Mouse (Mus musculus) midbrain, embryonic 10.5 days (tissue): Measurements from ENCODE around the gene Erich6. TPM values are rescaled to one million over a fixed set of nuclear protein-coding genes. Genes with fewer than 3 reads are reported as not detected.

Experiments
- DNase-seq: peaks from one replicate; pipeline ENCODE4 v3.0.0-alpha.2; 2017; ENCODE audit warnings: low spot score
- H3K27ac ChIP-seq: fragments of 300-500 bp; sonication (generic); replicated peaks from 2 replicates; pipeline ENCODE4 v1.5.1; 2016; ENCODE audit warnings: mild to moderate bottlenecking
- H3K27me3 ChIP-seq: fragments of 300-500 bp; sonication (generic); 2 replicates; pipeline ENCODE4 v1.6.1; 2016; ENCODE audit warnings: low read depth, mild to moderate bottlenecking; ENCODE audit not compliant: poor library complexity, severe bottlenecking
- H3K36me3 ChIP-seq: fragments of 300-500 bp; sonication (generic); 2 replicates; pipeline ENCODE4 v1.6.1; 2016; ENCODE audit warnings: mild to moderate bottlenecking, moderate library complexity
- H3K4me1 ChIP-seq: fragments of 300-500 bp; sonication (generic); 2 replicates; pipeline ENCODE4 v1.6.1; 2016
- H3K4me3 ChIP-seq: fragments of 300-500 bp; sonication (generic); 2 replicates; pipeline ENCODE4 v1.5.1; 2016; ENCODE audit warnings: mild to moderate bottlenecking, moderate library complexity
- H3K9me3 ChIP-seq: fragments of 300-500 bp; sonication (generic); replicated peaks from 2 replicates; pipeline ENCODE4 v1.6.1; 2016; ENCODE audit warnings: mild to moderate bottlenecking
- WGBS: fragments of 180-500 bp; shearing (Covaris S2); methylation state at CpG from one replicate; pipeline ENCODE4 v1.1.7; 2016; 5-methylcytosine and 5-hydroxymethylcytosine counted together
- polyA plus RNA-seq: library from polyadenylated mRNA; unstranded; fragments of >200 nt; fragmentation: Nextera tagmentation; extraction: Ambion mirVana; gene quantifications from 2 replicates; pipeline ENCODE4 v1.2.1, GENCODE M21; 2016

The Erich6 gene
- polyA plus RNA-seq, result 0.05 TPM in 1 of 2 replicates, not detected in the other

DNA sequence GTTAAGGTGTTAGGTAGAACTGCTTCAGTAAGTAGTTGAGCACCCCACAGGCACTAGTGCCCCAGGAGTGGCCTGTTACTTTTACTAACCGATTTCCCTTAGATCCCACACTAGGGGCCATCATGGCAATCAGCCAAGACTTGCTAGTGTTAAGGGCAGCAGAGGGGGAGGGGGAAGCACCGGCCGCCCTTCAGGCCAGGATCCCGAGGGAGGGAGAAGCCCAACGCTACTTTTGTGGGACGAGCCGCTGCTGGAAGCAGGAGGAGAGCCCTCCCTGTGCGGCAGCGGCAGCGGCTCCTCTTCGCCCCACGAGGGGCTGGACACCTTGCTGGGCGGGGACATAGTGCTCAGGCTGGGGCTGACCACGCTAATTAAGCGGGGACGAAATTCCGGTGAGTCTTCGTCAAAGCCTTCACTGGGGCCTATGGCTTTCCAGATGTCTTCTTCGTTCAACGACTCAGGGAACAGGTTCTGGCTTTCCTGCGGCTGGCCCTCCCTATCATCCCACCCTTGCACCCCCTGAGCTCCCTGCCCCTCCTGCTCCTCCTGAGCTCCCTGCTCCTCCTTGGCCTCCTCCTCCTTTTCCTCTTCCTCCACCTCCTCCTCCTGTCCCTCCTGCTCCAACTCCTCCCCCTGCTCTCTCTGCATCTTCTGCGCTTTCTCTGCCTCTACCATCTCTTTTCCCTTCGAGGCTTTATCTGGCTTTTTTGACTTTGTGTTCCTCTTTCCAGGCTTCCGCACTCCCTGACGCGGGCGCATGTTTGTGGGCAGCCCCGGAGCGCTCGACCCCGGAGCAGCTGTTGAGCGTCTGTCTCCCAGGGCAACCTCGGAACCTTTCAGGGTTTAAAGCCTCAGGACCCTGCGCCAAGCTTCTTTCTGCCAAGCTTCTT lies at the start of gene Erich6:
TSS of gene Erich6 (minus strand) at position 802 of the 890 bp plus-strand sequence.
- Histone ChIP-seq H3K27ac (peak within 1 kb of the TSS; percentile 84), H3K4me3 (peak within 1 kb of the TSS; percentile 69), H3K36me3 (no peaks in the 10 kb centered on the region), H3K27me3 (peaks cover 7% of the 10 kb centered on the region), H3K4me1 (peaks cover 18% of the 10 kb centered on the region), H3K9me3 (no peaks in the 10 kb centered on the region; the same call in 1 of the 2 replicates)
- peak; percentile 78 for DNase-seq
- under 1% methylated on average over 34 of the region's 34 CpGs for WGBS

DNA sequence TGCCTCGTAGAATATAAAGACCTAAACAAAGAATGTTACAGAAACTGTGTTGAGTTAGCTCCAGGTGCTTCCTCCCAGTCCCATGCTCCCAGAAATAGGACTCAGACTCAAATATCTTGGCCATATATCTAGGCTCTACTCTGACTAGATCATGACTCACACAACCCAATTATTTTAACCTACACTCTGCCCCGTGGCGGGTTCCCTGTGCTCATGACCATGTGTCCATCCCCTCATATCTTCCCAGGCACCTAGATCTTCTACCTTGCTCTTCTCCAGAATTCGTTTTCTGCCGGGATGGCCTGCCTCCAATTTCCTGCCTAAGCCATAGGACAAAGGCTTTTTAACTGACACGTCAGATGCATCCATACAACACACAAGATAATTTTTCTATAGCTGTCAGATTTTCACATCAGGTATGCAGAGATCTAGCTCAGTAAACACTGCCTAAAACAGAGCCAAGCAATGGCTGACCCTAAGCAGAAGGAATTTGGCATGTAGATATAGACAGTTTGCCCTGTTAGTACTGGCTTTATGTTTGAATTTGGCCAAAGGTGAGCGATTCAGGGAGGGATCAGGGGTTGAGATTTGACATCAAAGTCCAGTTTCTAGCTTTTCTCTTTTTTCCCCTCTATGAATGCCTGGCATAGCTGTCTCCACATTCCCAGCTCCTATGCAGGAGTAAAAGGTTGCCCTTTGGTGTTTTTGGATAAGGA lies 49.4 kb upstream of the Erich6 start:
- H3K4me1 ChIP-seq, result peaks cover 15% of the 10 kb centered on the region
- 84% methylated on average over 7 of the region's 7 CpGs for WGBS
- peaks cover 24% of the 10 kb centered on the region for H3K27me3 ChIP-seq

DNA sequence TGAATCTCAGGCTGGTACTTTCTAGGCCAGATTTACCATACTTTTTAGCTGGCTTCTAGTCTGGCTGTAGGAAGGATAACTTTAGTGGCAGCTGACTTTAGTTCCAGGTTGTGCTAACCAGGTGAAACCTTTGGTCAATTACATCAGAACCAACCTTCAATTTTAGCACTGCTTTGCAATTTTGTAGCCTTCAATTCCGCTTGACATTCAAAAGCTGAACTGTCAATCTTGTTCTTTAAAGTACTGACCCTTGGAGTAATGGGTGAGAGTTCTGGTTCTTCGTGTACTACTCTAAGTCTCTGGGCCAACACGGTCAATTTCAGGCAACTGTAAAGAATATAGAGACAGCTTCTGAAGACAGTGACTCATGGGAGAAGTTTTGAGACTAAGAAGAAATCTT lies 48.4 kb upstream of the Erich6 start:
- H3K4me1 ChIP-seq, result peaks cover 5% of the 10 kb centered on the region
- H3K27me3 ChIP-seq, result peaks cover 21% of the 10 kb centered on the region
- no peak for DNase-seq
- H3K9me3 ChIP-seq, result no peaks in the 10 kb centered on the region
- no peak overlapping the region for H3K27ac ChIP-seq
- H3K4me3 ChIP-seq, result no peak overlapping the region
- no peaks in the 10 kb centered on the region for H3K36me3 ChIP-seq
- WGBS, result 88% methylated on average over 3 of the region's 3 CpGs

More for the DNA sequence above, 49.4 kb upstream of the Erich6 start:
- Histone ChIP-seq H3K4me3 (no peak overlapping the region), H3K27ac (no peak overlapping the region), H3K36me3 (no peaks in the 10 kb centered on the region), H3K9me3 (no peaks in the 10 kb centered on the region)
- DNase-seq, result no peak

DNA sequence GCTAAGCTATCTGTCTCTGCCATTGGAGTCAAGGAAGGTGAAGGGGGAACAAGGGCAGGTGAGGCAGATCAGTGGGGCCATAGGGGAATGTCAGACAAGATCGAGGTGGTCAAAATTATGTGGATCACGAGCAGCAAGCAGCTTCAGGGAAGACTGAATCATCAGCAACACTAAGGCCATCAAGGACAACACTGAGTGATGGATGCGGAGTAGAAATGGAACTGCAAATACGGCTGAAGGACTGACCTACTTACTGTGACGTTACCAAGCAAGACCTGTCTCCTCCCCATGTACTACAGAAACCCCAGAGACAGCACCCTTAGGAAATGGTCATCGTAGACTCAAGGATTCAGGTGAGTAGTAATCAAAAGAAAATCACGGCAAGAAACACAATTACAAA lies 46.3 kb upstream of the Erich6 start:
- WGBS, result 90% methylated on average over 7 of the region's 7 CpGs
- peaks cover 19% of the 10 kb centered on the region for H3K4me1 ChIP-seq
- no peaks in the 10 kb centered on the region for H3K36me3 ChIP-seq
- no peak for DNase-seq
- no peak overlapping the region for H3K27ac ChIP-seq
- 0 out of 2 replicates have a peak, but pooled peaks cover under 1% of the 10 kb centered on the region for H3K27me3 ChIP-seq
- no peak overlapping the region for H3K4me3 ChIP-seq
- no peaks in the 10 kb centered on the region for H3K9me3 ChIP-seq

DNA sequence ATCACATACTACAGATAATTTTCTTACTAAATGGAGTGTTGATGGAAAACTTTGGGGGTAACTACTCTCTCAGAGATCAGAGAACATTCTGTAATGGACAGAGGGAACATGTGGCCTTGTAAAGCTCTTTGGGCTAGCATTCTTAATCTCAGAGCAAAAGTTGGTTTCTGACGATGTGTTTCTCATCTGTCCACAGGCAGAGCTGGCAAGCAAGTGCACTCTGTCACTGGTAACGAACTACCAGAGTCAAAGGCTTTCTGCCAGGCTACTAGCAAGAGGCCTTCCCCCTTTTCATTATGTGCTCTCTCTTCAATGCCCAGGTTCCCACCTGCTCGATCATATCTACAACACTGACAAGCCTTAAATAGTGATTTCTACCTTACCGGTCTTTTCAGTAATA lies 45.3 kb upstream of the Erich6 start:
- Histone ChIP-seq H3K27ac (no peak overlapping the region), H3K27me3 (no peaks in the 10 kb centered on the region), H3K36me3 (no peaks in the 10 kb centered on the region), H3K4me3 (no peak overlapping the region), H3K4me1 (peaks cover 27% of the 10 kb centered on the region), H3K9me3 (no peaks in the 10 kb centered on the region)
- DNase-seq, result no peak
- WGBS, result 87% methylated on average over 4 of the region's 4 CpGs

DNA sequence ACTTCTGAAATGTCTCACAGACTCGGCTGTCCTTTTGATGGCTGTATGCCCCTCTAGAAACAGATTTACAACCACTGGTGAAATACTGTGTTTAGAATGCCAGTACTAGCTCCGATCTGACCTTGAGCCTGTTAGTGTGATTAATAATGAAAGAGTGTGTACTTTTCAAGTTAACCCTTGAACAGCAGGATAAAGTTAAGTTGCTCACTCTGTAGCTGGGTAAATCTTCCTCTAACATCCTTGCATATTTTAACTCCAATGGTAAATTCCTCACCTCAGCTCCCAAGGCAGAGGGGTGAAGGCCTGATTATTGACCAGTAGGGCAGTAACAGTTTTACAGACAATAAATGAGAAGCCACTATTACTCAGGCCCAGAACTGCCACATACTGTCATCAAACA lies 44.8 kb upstream of the Erich6 start:
- Histone ChIP-seq H3K36me3 (no peaks in the 10 kb centered on the region), H3K27ac (no peak overlapping the region)
- WGBS, result 75% methylated on average over 2 of the region's 2 CpGs

DNA sequence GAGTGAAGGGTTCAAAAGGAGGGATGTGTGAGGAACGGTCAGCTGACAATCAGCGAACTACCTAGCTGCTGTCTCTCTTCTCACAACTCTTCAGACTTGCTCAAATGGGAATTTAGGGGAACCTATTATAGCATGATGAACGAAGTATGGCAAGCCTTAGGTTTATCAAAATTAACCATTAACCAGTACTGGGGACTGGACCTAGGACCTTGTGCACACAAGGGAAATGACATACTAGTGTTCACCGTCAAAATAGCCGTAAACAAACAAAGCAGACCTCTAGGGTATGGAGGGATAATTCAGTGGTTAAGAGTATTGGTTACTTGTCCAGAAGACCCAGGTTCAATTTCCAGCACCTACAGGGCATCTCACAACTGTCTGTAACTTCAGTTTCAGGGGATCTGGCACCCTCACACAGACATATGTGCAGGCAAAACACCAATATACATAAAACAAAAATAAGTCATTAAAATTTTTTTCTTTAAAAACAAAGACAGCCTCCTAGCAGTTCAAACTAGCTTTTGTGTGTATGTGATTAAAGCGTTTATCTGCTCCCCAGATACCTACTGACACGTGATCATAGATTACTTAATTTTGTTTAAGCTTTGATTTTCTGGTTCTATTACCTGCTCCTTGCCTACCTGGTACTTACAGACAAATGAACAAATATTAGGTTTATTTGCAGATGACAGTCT lies 44.1 kb upstream of the Erich6 start:
- DNase-seq, result no peak
- H3K27ac ChIP-seq, result no peak overlapping the region
- no peaks in the 10 kb centered on the region for H3K9me3 ChIP-seq
- 90% methylated on average over 7 of the region's 7 CpGs for WGBS
- H3K27me3 ChIP-seq, result no peaks in the 10 kb centered on the region
- peaks cover 33% of the 10 kb centered on the region for H3K4me1 ChIP-seq
- no peaks in the 10 kb centered on the region for H3K36me3 ChIP-seq
- no peak overlapping the region for H3K4me3 ChIP-seq

More for the DNA sequence above, 44.8 kb upstream of the Erich6 start:
- H3K9me3 ChIP-seq, result no peaks in the 10 kb centered on the region
- H3K4me3 ChIP-seq, result no peak overlapping the region
- DNase-seq, result no peak
- H3K4me1 ChIP-seq, result peaks cover 32% of the 10 kb centered on the region
- H3K27me3 ChIP-seq, result no peaks in the 10 kb centered on the region

DNA sequence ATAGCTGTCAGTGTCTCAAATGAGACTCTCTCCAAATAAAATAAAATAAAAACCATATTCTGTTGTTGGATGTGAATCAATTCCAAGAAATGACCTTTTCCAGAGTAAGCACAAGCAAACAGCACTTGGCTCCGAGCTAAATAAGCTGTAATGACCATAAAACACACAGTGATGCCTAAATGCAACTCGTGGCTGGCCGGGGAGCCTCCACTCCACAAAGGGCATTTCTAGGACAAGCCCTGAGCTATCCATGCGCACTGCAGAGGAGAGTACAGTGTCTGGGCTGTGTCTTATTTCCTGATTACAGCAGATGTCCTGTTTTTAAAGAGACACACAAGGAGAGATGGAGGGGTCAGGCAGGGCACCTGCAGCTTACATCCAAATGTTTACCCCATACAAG lies 43.0 kb upstream of the Erich6 start:
- H3K27me3 ChIP-seq, result no peaks in the 10 kb centered on the region
- H3K9me3 ChIP-seq, result no peaks in the 10 kb centered on the region
- no peak overlapping the region for H3K27ac ChIP-seq
- H3K4me1 ChIP-seq, result peaks cover 33% of the 10 kb centered on the region
- no peak overlapping the region for H3K4me3 ChIP-seq
- DNase-seq, result no peak
- 0 out of 2 replicates have a peak, but pooled peaks cover 7% of the 10 kb centered on the region for H3K36me3 ChIP-seq
- 74% methylated on average over 4 of the region's 4 CpGs for WGBS

DNA sequence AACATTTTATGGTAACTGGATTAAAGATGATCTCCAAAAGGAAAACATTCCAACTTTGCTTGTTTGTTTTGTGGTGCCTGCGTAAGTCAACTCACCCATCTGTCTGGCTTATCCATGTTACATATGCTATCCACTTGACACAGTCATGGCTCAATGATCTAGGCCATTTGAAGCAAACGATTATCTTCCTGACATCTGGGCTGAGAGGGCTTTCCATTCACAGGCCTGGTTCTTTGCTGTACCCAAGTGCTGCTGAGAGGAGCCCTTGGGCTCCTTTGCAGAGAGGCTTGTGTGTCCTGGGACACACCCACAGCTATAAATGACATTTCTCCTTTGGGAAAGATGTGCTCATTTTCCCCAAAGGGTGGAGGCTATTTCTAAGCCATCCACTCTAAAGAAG lies 41.9 kb upstream of the Erich6 start:
- H3K27ac ChIP-seq, result no peak overlapping the region
- no peak overlapping the region for H3K4me3 ChIP-seq
- H3K27me3 ChIP-seq, result no peaks in the 10 kb centered on the region
- no peaks in the 10 kb centered on the region for H3K9me3 ChIP-seq
- peaks cover 33% of the 10 kb centered on the region for H3K4me1 ChIP-seq
- no peak for DNase-seq
- 0 out of 2 replicates have a peak, but pooled peaks cover 7% of the 10 kb centered on the region for H3K36me3 ChIP-seq
- 63% methylated on average over 2 of the region's 2 CpGs for WGBS

DNA sequence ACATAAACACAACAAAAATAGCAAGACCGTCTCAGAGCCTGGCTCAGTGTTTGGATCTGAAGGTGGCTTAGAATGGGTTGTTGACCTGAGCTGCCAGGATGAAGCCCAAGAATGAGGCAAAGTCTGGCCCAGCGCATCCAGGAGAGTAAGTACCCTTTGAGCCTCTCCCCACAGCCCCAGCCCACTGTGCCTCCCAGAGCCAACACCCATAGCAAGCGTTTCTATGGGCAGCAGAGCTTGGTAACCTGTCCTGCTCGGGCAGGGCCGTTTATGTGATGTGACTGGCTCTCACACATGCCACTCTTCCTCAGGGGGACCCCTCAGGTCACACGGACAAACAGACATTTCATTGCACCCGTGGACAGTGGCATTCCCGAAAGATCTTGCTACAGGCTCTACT lies 41.4 kb upstream of the Erich6 start:
- no peak for DNase-seq
- H3K4me3 ChIP-seq, result no peak overlapping the region
- WGBS, result 66% methylated on average over 8 of the region's 8 CpGs
- H3K36me3 ChIP-seq, result 0 out of 2 replicates have a peak, but pooled peaks cover 7% of the 10 kb centered on the region
- H3K27ac ChIP-seq, result no peak overlapping the region; the same call in 1 of the 2 replicates
- no peaks in the 10 kb centered on the region for H3K27me3 ChIP-seq
- peaks cover 33% of the 10 kb centered on the region for H3K4me1 ChIP-seq
- no peaks in the 10 kb centered on the region for H3K9me3 ChIP-seq

DNA sequence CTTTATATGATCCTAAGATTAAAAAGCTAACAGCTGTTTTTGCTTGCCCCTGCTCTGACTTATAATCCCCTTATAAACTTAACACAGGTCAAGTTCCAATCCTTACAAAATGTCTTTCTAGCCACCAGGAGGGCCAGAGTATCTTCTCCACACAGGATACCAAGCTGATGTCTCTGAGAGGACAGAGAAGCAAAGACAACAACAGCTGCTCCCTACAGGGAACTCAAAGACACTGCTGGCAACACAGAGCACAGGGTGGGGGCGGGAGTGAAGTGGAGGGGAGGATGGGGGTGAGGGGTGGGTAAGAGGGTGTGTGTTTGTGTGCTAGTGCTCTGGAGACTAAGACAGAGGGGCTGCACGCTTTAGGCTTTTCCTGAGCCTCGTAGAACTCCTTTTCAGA lies 40.6 kb upstream of the Erich6 start:
- Histone ChIP-seq H3K9me3 (no peaks in the 10 kb centered on the region), H3K27me3 (no peaks in the 10 kb centered on the region), H3K36me3 (0 out of 2 replicates have a peak, but pooled peaks cover 7% of the 10 kb centered on the region), H3K27ac (no peak overlapping the region), H3K4me3 (no peak overlapping the region), H3K4me1 (peaks cover 33% of the 10 kb centered on the region)
- no peak for DNase-seq
- 56% methylated on average over 3 of the region's 3 CpGs for WGBS

DNA sequence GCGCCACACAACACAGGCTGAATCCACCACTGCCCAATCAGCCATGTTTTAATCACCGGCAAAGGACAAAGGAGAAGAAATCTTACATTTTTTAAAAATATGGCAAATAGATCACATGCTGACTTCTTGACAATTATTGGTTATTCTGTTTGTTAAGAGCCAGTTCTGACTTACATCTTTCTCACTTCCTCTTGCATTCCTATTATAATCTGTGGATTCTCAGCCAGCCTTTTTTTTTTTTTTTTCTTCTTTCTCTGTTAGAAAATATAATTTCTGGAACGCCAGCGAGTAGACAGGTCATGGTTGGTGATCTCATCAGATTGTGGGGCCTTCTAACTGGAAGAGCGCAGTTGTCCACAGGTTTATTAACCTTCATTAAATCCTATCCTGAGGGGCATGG lies 36.3 kb upstream of the Erich6 start:
- peaks cover 14% of the 10 kb centered on the region for H3K4me1 ChIP-seq
- WGBS, result 94% methylated on average over 5 of the region's 5 CpGs
- H3K9me3 ChIP-seq, result no peaks in the 10 kb centered on the region
- H3K36me3 ChIP-seq, result 0 out of 2 replicates have a peak, but pooled peaks cover 7% of the 10 kb centered on the region
- no peak for DNase-seq
- H3K27me3 ChIP-seq, result no peaks in the 10 kb centered on the region
- no peak overlapping the region for H3K27ac ChIP-seq
- H3K4me3 ChIP-seq, result no peak overlapping the region
